Mouse (Mus musculus) retina, postnatal 7 days (tissue): ENCODE measurements around the gene Pnpla3.

Experiments used
- DNase-seq: peaks from one replicate; pipeline ENCODE4 v3.0.0-alpha.2; 2012; ENCODE audit warnings: low read depth, low spot score

Gene Pnpla3

DNA sequence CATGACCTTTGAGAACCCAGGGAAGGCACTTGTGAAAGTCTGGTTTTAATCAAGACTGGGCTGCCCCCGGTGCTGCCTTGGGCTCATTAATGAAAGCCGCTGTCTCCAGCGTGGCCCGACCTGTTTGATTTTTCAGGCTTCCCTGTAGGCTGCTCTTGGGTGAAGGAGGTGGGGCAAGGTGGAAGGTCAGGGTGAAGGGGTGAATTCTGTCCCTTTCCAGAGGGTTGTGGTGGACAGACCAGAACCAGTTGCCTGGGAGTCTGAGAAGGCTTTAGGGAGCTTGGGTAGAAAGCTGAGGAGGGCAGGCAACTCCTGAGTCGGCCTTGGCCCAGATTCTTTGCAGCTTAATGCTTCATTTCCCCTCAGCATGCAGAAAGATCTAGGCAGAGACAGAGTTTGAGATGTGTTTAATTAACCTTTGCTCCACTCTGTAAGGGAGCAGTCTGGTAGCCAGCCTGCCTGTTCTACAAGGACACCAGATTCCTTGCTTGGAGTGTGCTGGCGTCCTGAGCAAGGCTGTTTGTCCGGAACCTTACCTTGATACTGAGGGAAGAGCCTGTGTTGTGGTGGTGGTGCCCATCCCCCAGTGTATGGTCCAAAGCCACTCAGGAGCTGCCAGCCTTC, 48.9 kb downstream of the Pnpla3 start:
- DNase-seq: no peak

GRCm38 (mm10) chr15:84217969-84218782, 50.5 kb downstream of the Pnpla3 start:
- DNase-seq: no peak

- DNase-seq: no peak
Measured at GRCm38 (mm10) chr15:84218783-84219271, 51.2 kb downstream of the Pnpla3 start.

DNA sequence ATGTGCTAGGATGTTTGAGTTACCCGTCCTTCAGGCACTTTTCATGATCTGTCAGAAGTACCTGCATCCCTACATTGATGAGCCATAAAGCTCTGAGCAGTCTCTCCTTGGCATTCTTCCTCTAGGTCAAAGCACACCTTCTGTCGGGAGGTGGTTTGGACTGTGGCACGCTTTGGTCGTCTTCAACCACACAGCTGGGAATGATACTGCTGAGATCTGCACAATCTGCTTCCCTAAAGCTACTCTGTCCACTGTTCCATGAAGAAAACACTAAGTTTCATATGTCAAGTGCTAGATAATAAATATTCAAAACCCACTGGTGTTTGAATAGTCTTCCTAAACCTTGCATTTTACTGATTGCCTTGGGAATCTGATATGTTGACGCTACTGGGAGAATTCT, 53.9 kb downstream of the Pnpla3 start:
- DNase-seq: no peak

GRCm38 (mm10) chr15:84223423-84223822, 55.8 kb downstream of the Pnpla3 start:
- no peak for DNase-seq

GRCm38 (mm10) chr15:84224779-84225178, 57.1 kb downstream of the Pnpla3 start:
- DNase-seq: no peak

GRCm38 (mm10) chr15:84226918-84227317, 59.3 kb downstream of the Pnpla3 start:
- no peak for DNase-seq

- no peak for DNase-seq
Measured at GRCm38 (mm10) chr15:84230661-84231060, 63.0 kb downstream of the Pnpla3 start.

GRCm38 (mm10) chr15:84231113-84231712, 63.6 kb downstream of the Pnpla3 start:
- DNase-seq: no peak

- DNase-seq: no peak
Measured at GRCm38 (mm10) chr15:84231721-84232561, 64.3 kb downstream of the Pnpla3 start, which contains the start of gene Parvb. Gene Parvb, plus strand, starts transcription at chr15:84232043.

GRCm38 (mm10) chr15:84232609-84233008, 65.0 kb downstream of the Pnpla3 start:
- no peak for DNase-seq

GRCm38 (mm10) chr15:84234794-84235581, 67.4 kb downstream of the Pnpla3 start:
- no peak for DNase-seq

GRCm38 (mm10) chr15:84235646-84236045, 68.0 kb downstream of the Pnpla3 start:
- no peak for DNase-seq
